Mouse (Mus musculus) thymus, postnatal 25 days (tissue): ENCODE data around the gene Fbp1.
"Not testable (repeated sequence)": the region's sequence is repeated elsewhere in the genome, so short reads cannot be mapped to it uniquely, and the experiment has no call there.

Experiments used
- DNase-seq: peaks from one replicate; pipeline ENCODE4 v3.0.0; 2022

Gene Fbp1

GRCm38 (mm10) chr13:62815705-62816104, 72.4 kb downstream of the Fbp1 start:
- DNase-seq, result not testable (repeated sequence)
